Mouse (Mus musculus) MEL (cell line): ENCODE data around the gene Csnk2a2. TPM values are rescaled to one million over a fixed set of nuclear protein-coding genes. Genes with fewer than 3 reads are reported as not detected.

ENCODE experiments used
- DNase-seq: peaks from one replicate; pipeline ENCODE4 v3.0.0; 2011; ENCODE audit warnings: low read depth, low spot score
- H3K27ac ChIP-seq: 2 replicates; pipeline ENCODE4 v1.5.1; 2012; ENCODE audit warnings: low read depth, mild to moderate bottlenecking, control low read depth, low read length, moderate library complexity; ENCODE audit not compliant: control insufficient read depth
- H3K27me3 ChIP-seq, 2 experiments: fragments of 150-350 bp in 1 of 2; sonication (generic) in 1 of 2; 2 replicates each; pipeline ENCODE4 v1.6.1; 2012; ENCODE audit warnings: low read length in 2 of 2, mild to moderate bottlenecking in 2 of 2, improper control_type of control experiment in 1 of 2, moderate library complexity in 1 of 2; ENCODE audit not compliant: insufficient read depth in 2 of 2, control insufficient read depth in 1 of 2
- H3K36me3 ChIP-seq, 2 experiments: 2 replicates each; pipeline ENCODE4 v1.6.1; 2012 to 2014; ENCODE audit warnings: low read length in 2 of 2, improper control_type of control experiment in 1 of 2, inconsistent platforms in 1 of 2, mild to moderate bottlenecking in 1 of 2; ENCODE audit not compliant: insufficient read depth in 2 of 2, control insufficient read depth in 1 of 2
- H3K4me1 ChIP-seq, 2 experiments: fragments of 150-350 bp in 1 of 2; sonication (generic) in 1 of 2; 2 replicates each; pipeline ENCODE4 v1.6.1; 2012; ENCODE audit warnings: low read length in 2 of 2, improper control_type of control experiment in 1 of 2, mild to moderate bottlenecking in 1 of 2; ENCODE audit not compliant: insufficient read depth in 2 of 2, control insufficient read depth in 1 of 2
- H3K4me3 ChIP-seq, 2 experiments: fragments of 150-350 bp in 1 of 2; sonication (generic) in 1 of 2; 2 replicates each; pipeline ENCODE4 v1.5.1; 2012; ENCODE audit warnings: low read depth in 2 of 2, low read length in 2 of 2, mild to moderate bottlenecking in 2 of 2, moderate library complexity in 2 of 2, control low read depth in 1 of 2, improper control_type of control experiment in 1 of 2; ENCODE audit not compliant: control insufficient read depth in 1 of 2, insufficient read depth in 1 of 2
- H3K79me2 ChIP-seq: 2 replicates; pipeline ENCODE4 v1.6.1; 2012; ENCODE audit warnings: mild to moderate bottlenecking, low read length, moderate library complexity; ENCODE audit not compliant: control insufficient read depth, poor library complexity, insufficient read depth
- H3K9ac ChIP-seq: 2 replicates; pipeline ENCODE4 v1.6.1; 2012; ENCODE audit warnings: low read depth, mild to moderate bottlenecking, control low read depth, low read length, moderate library complexity; ENCODE audit not compliant: control insufficient read depth, poor library complexity, severe bottlenecking
- H3K9me3 ChIP-seq: fragments of 150-350 bp; sonication (generic); replicated peaks from 2 replicates; pipeline ENCODE4 v1.6.1; 2012; ENCODE audit warnings: mild to moderate bottlenecking, low read length, improper control_type of control experiment, moderate library complexity; ENCODE audit not compliant: insufficient read depth
- BHLHE40 ChIP-seq: IDR thresholded peaks from 2 replicates; pipeline ENCODE4 v1.6.1; 2012; ENCODE audit warnings: low read depth, mild to moderate bottlenecking, inconsistent platforms, low read length, improper control_type of control experiment, borderline replicate concordance
- CHD1 ChIP-seq: IDR thresholded peaks from 2 replicates; pipeline ENCODE4 v1.6.1; 2012; ENCODE audit warnings: low read depth, mild to moderate bottlenecking, inconsistent platforms, low read length, improper control_type of control experiment
- E2F4 ChIP-seq: IDR thresholded peaks from 2 replicates; pipeline ENCODE4 v1.6.1; 2011; ENCODE audit warnings: low read depth, low read length, improper control_type of control experiment, borderline replicate concordance
- ELF1 ChIP-seq: IDR thresholded peaks from 2 replicates; pipeline ENCODE4 v1.6.1; 2014; ENCODE audit warnings: low read depth, mild to moderate bottlenecking, inconsistent platforms, low read length, improper control_type of control experiment, moderate library complexity
- MAFK ChIP-seq: IDR thresholded peaks from 2 replicates; pipeline ENCODE4 v1.6.1; 2011; ENCODE audit warnings: low read depth, mild to moderate bottlenecking, low read length, improper control_type of control experiment, borderline replicate concordance
- MAZ ChIP-seq: IDR thresholded peaks from 2 replicates; pipeline ENCODE4 v1.6.1; 2012; ENCODE audit warnings: low read depth, mild to moderate bottlenecking, inconsistent platforms, low read length, improper control_type of control experiment
- MYC ChIP-seq: IDR thresholded peaks from 2 replicates; pipeline ENCODE4 v1.6.1; 2011; ENCODE audit warnings: low read depth, mild to moderate bottlenecking, low read length, improper control_type of control experiment, moderate library complexity
- NELFE ChIP-seq: IDR thresholded peaks from 2 replicates; pipeline ENCODE4 v1.6.1; 2011; ENCODE audit warnings: low read depth, low read length, improper control_type of control experiment
- RAD21 ChIP-seq: IDR thresholded peaks from 2 replicates; pipeline ENCODE4 v1.6.1; 2011; ENCODE audit warnings: mild to moderate bottlenecking, low read depth, low read length, improper control_type of control experiment
- RCOR1 ChIP-seq: IDR thresholded peaks from 2 replicates; pipeline ENCODE4 v1.6.1; 2012; ENCODE audit warnings: low read depth, mild to moderate bottlenecking, inconsistent platforms, low read length, improper control_type of control experiment
- TBP ChIP-seq: IDR thresholded peaks from 2 replicates; pipeline ENCODE4 v1.8.0; 2011; ENCODE audit warnings: low read depth, low read length, improper control_type of control experiment
- polyA plus RNA-seq, 2 experiments: library from polyadenylated mRNA; stranded (reverse) in 1 of 2; unstranded in 1 of 2; fragments of >175 nt in 1 of 2; fragments of >200 nt in 1 of 2; gene quantifications; 2 replicates each; pipeline versions ENCODE4 v1.2.1 to v1.2.4; 2012; ENCODE audit warnings: low replicate concordance in 2 of 2, low read depth in 1 of 2; ENCODE audit not compliant: insufficient read length in 2 of 2, insufficient read depth in 1 of 2, missing spikeins in 1 of 2
- total RNA-seq: library from RNA; depleted of rRNA; stranded (reverse); fragments of 300-350 nt; gene quantifications from 2 replicates; pipeline ENCODE4 v1.2.3, GENCODE M21; 2012

Csnk2a2 gene
- total and polyA plus RNA-seq, 3 experiments: 44.0 to 121 TPM; not detected in 1

DNA sequence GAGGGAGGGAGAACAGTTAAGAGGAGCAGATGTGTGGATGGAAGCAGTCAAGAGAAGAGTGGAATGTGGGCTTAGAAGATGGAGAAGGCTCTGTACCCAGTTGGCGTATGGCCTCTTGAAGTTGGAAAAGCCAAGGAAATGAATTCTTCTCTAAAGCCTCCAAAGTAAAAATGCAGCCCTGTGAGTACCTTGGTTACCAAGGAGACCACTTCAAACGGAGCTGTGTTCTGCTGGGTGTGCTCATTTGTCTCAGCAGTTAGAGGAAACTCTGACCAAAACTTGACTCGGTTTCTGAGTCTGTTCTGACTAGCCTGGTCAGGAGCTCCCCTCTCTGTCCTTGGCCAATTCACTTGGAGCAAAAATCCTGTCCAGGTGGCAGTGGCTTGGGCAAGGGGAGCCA, 6.6 kb upstream of the Csnk2a2 start:
- H3K27ac ChIP-seq: no peak overlapping the region
- H3K9ac ChIP-seq: no peak overlapping the region
- no peaks in the 10 kb centered on the region for H3K79me2 ChIP-seq
- no peaks in the 10 kb centered on the region for H3K4me1 ChIP-seq
- H3K9me3 ChIP-seq: no peaks in the 10 kb centered on the region
- no peaks in the 10 kb centered on the region for H3K36me3 ChIP-seq
- no peak overlapping the region for H3K4me3 ChIP-seq
- H3K27me3 ChIP-seq: peaks cover 5 to 10% of the 10 kb centered on the region in 2 experiments
- no peak for TF ChIP-seq MAFK
- no peak for TF ChIP-seq CHD1
- TF ChIP-seq ELF1: no peak
- TF ChIP-seq, all 39 proteins: peak for 0
- no peak for DNase-seq

DNA sequence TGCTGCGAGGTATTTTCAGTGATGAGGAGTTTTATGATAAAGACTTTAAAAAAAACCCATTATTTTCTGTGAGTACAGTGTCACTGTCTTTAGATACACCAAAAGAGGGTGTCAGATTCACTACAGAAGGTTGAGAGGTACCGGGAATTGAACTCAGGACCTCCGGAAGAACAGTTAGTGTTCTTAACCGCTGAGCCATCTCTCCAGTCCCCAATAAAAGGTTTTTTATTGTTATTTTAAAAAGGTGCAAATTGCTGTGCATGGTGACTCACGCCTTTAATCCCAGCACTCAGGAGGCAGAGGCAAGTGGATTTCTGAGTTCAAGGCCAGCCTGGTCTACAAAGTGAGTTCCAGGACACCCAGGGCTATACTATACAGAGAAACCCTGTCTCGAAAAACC, 5.6 kb upstream of the Csnk2a2 start:
- no peak for DNase-seq
- Histone ChIP-seq H3K9me3 (no peaks in the 10 kb centered on the region), H3K4me3 (no peak overlapping the region), H3K4me1 (no peaks in the 10 kb centered on the region), H3K9ac (no peak overlapping the region), H3K27ac (no peak overlapping the region), H3K27me3 (peaks cover 5 to 10% of the 10 kb centered on the region in 2 experiments), H3K36me3 (no peaks in the 10 kb centered on the region), H3K79me2 (no peaks in the 10 kb centered on the region)
- TF ChIP-seq RAD21 (no peak), TBP (peak; percentile 62; the same call in 1 of the 2 replicates), BHLHE40 (no peak), RCOR1 (no peak), NELFE (no peak)

DNA sequence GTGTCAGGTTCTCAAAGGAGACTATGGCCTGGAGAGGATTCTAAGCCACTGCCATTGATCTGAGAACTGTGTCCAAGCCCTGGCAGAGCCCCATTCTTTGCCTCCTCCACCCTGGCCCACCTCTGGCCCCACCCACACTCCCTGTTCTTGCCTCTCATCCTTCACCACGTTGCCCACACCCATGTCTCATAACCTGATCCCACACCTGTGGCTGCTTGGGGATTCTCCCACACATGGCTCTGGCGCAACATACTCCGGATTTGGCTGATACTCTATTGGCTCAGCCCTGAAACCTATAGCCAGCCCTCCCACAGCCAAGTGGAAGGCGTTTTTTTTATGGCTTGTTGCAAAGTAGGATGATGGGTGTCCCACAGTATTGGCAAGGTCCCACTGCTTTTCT, 2.2 kb upstream of the Csnk2a2 start:
- no peak for TF ChIP-seq E2F4
- no peak for TF ChIP-seq MYC
- TF ChIP-seq RCOR1: no peak
- TF ChIP-seq MAZ: no peak
- no peaks in the 10 kb centered on the region for H3K9me3 ChIP-seq
- peaks cover 15% of the 10 kb centered on the region for H3K79me2 ChIP-seq
- no peak for DNase-seq
- H3K27ac ChIP-seq: no peak overlapping the region
- peaks cover 4% of the 10 kb centered on the region in 2 experiments for H3K27me3 ChIP-seq
- H3K9ac ChIP-seq: no peak overlapping the region
- H3K36me3 ChIP-seq: peaks cover 0 to 6% of the 10 kb centered on the region in 2 experiments; a peak in 2 of 4 replicates
- H3K4me1 ChIP-seq: peaks cover 3 to 10% of the 10 kb centered on the region in 2 experiments; a peak in 3 of 4 replicates
- H3K4me3 ChIP-seq: no peak overlapping the region
